In genomic region chr17:44105287-44106138, GRCm38 (mm10) we compare ENCODE assay signal across 8 mouse cellular contexts. TPM values are rescaled to one million over a fixed set of nuclear protein-coding genes. Genes with fewer than 3 reads are reported as not detected.
A peak's percentile ranks its signal among the peaks of the same experiment; 100 is the strongest.
DNase-seq lines count a peak whose midpoint lies in the region; ATAC-seq lines count a peak whose summit lies in the region.

Gene Enpp4, minus strand, starts transcription at chr17:44105809.

- under 1% methylated on average over 75 of the region's 76 CpGs for WGBS in hindbrain, embryonic 14.5 days

- ATAC-seq in hindbrain, embryonic 14.5 days (ENCODE audit: low FRiP score), result peak; percentile 98

- no peaks in the 10 kb centered on the region for H3K36me3 ChIP-seq in hindbrain, embryonic 14.5 days (replicated peaks; ENCODE audit: control insufficient read depth, insufficient read depth)

- peak; percentile 54 for DNase-seq in WW6 (ENCODE audit: low read depth, low spot score)
- DNase-seq in cerebellum, postnatal 36 days, result peak; percentile 85 to 86
- DNase-seq in frontal cortex, postnatal 36 days (ENCODE audit: low spot score in 2 of 2), result peak; percentile 84 to 93
- DNase-seq in hindbrain, embryonic 14.5 days (ENCODE audit: low spot score), result peak; percentile 81
- peak; percentile 90 for DNase-seq in left cerebral cortex, adult 11 months (ENCODE audit: low spot score)
- peak; percentile 94 for DNase-seq in lung, postnatal 36 days
- peak; percentile 82 for DNase-seq in retina, embryonic 14.5 days (ENCODE audit: low spot score)
- peak; percentile 90 to 93 for DNase-seq in thymus, postnatal 36 days

- peak within 1 kb of the TSS; percentile 79 for H3K9ac ChIP-seq in hindbrain, embryonic 14.5 days

- peak within 1 kb of the TSS; percentile 83 for H3K4me2 ChIP-seq in hindbrain, embryonic 14.5 days (replicated peaks)

- peak within 1 kb of the TSS; percentile 60; the same call in 1 of the 2 replicates for H3K27ac ChIP-seq in hindbrain, embryonic 14.5 days

- H3K27me3 ChIP-seq in hindbrain, embryonic 14.5 days (ENCODE audit: control insufficient read depth, insufficient read depth, low read length), result peaks cover 3% of the 10 kb centered on the region

- no peaks in the 10 kb centered on the region for H3K9me3 ChIP-seq in hindbrain, embryonic 14.5 days (ENCODE audit: control insufficient read depth, low read length)

- H3K4me1 ChIP-seq in hindbrain, embryonic 14.5 days (replicated peaks; ENCODE audit: control insufficient read depth, insufficient read depth, low read length), result peaks cover 9% of the 10 kb centered on the region

- H3K4me3 ChIP-seq in hindbrain, embryonic 14.5 days (replicated peaks; ENCODE audit: low read length), result peak within 1 kb of the TSS; percentile 76

RNA-seq across cellular contexts. Expression of gene Enpp4, which starts in this region (rescaled TPM):
- polyA plus RNA-seq in hindbrain, embryonic 14.5 days (2014; fragmentation: Nextera tagmentation; extraction: Ambion mirVana), result 6.1 and 6.2 TPM in 2 replicates

Comparison
In these comparisons a context has a peak if more than half of its experiments do, and no peak if none do; other contexts are left out.
1. Peak in every context shown above with its lines: DNase-seq, ATAC-seq, H3K4me3 ChIP-seq and H3K27ac ChIP-seq.